Mouse (Mus musculus) embryonic facial prominence, embryonic 14.5 days (tissue): ENCODE measurements around the gene Gramd1c. TPM values are rescaled to one million over a fixed set of nuclear protein-coding genes. Genes with fewer than 3 reads are reported as not detected.

ENCODE experiments used
- ATAC-seq: fragments of 200-750 bp; cut with Nextera tagmentation; 2 replicates; pipeline ENCODE4 v1.8.0; 2017; ENCODE audit warnings: low read depth, moderate number of reproducible peaks, moderate TSS enrichment
- DNase-seq: peaks from one replicate; pipeline ENCODE4 v3.0.0-alpha.2; 2015; ENCODE audit warnings: low spot score
- H3K27ac ChIP-seq: fragments of 300-500 bp; sonication (generic); replicated peaks from 2 replicates; pipeline ENCODE4 v1.5.1; 2014; ENCODE audit warnings: low read depth, mild to moderate bottlenecking, low read length, moderate library complexity
- H3K27me3 ChIP-seq: fragments of 300-500 bp; sonication (generic); replicated peaks from 2 replicates; pipeline ENCODE4 v1.6.1; 2014; ENCODE audit warnings: low read length; ENCODE audit not compliant: control insufficient read depth, insufficient read depth
- H3K36me3 ChIP-seq: fragments of 300-500 bp; sonication (generic); 2 replicates; pipeline ENCODE4 v1.6.1; 2014; ENCODE audit warnings: low read length, mixed read lengths; ENCODE audit not compliant: control insufficient read depth, insufficient read depth
- H3K4me1 ChIP-seq: fragments of 300-500 bp; sonication (generic); 2 replicates; pipeline ENCODE4 v1.6.1; 2014; ENCODE audit warnings: antibody characterized with exemption, low read length; ENCODE audit not compliant: control insufficient read depth, insufficient read depth
- H3K4me2 ChIP-seq: fragments of 300-500 bp; sonication (generic); 2 replicates; pipeline ENCODE4 v1.6.1; 2014; ENCODE audit warnings: low read depth, mild to moderate bottlenecking, low read length, moderate library complexity, mixed read lengths
- H3K4me3 ChIP-seq: fragments of 300-500 bp; sonication (generic); 2 replicates; pipeline ENCODE4 v1.5.1; 2014; ENCODE audit warnings: low read depth, mild to moderate bottlenecking, low read length
- H3K9ac ChIP-seq: fragments of 300-500 bp; sonication (generic); 2 replicates; pipeline ENCODE4 v1.6.1; 2014; ENCODE audit warnings: low read depth, mild to moderate bottlenecking, low read length, moderate library complexity, mixed read lengths
- H3K9me3 ChIP-seq: fragments of 300-500 bp; sonication (generic); 2 replicates; pipeline ENCODE4 v1.6.1; 2016; ENCODE audit warnings: low read length; ENCODE audit not compliant: control insufficient read depth
- WGBS: fragments of 180-500 bp; shearing (Covaris S2); extraction: QIAGEN DNeasy Blood & Tissue Kit; methylation state at CpG from one replicate; pipeline ENCODE4 v1.1.7; 2014; 5-methylcytosine and 5-hydroxymethylcytosine counted together
- polyA plus RNA-seq: library from polyadenylated mRNA; unstranded; fragments of >200 nt; fragmentation: Nextera tagmentation; extraction: Ambion mirVana; gene quantifications from 2 replicates; pipeline ENCODE4 v1.2.1, GENCODE M21; 2014

The Gramd1c gene
- polyA plus RNA-seq, 1 experiment from 2014 or later: 7.7 TPM

GRCm38 (mm10) chr16:43958038-43958437 lies 105.1 kb downstream of the Gramd1c start:
- Histone ChIP-seq H3K36me3 (peaks cover 7% of the 10 kb centered on the region; the same call in 1 of the 2 replicates), H3K27ac (no peak overlapping the region), H3K9me3 (no peaks in the 10 kb centered on the region), H3K9ac (no peak overlapping the region), H3K4me3 (no peak overlapping the region), H3K4me1 (no peaks in the 10 kb centered on the region), H3K27me3 (no peaks in the 10 kb centered on the region), H3K4me2 (no peak overlapping the region)
- ATAC-seq (no peak), DNase-seq (no peak)
- 64% methylated on average over 4 of the region's 4 CpGs for WGBS

GRCm38 (mm10) chr16:43954913-43955312 lies 108.2 kb downstream of the Gramd1c start:
- Histone ChIP-seq H3K9ac (no peak overlapping the region), H3K4me3 (no peak overlapping the region), H3K4me1 (no peaks in the 10 kb centered on the region), H3K9me3 (no peaks in the 10 kb centered on the region), H3K27me3 (no peaks in the 10 kb centered on the region), H3K4me2 (no peak overlapping the region), H3K36me3 (peaks cover 7% of the 10 kb centered on the region; the same call in 1 of the 2 replicates), H3K27ac (no peak overlapping the region)
- WGBS: 76% methylated on average over 6 of the region's 6 CpGs
- ATAC-seq: no peak
- no peak for DNase-seq

GRCm38 (mm10) chr16:43951591-43951990 lies 111.6 kb downstream of the Gramd1c start:
- Histone ChIP-seq H3K27me3 (no peaks in the 10 kb centered on the region), H3K4me1 (no peaks in the 10 kb centered on the region), H3K9ac (no peak overlapping the region), H3K4me3 (no peak overlapping the region), H3K27ac (no peak overlapping the region), H3K4me2 (no peak overlapping the region), H3K9me3 (no peaks in the 10 kb centered on the region), H3K36me3 (no peaks in the 10 kb centered on the region)
- 72% methylated on average over 4 of the region's 4 CpGs for WGBS
- DNase-seq: peak; percentile 22
- ATAC-seq: 0 out of 2 replicates have a peak, but pooled peaks have one; percentile 33

GRCm38 (mm10) chr16:43945869-43946268 lies 117.3 kb downstream of the Gramd1c start:
- Histone ChIP-seq H3K9ac (no peak overlapping the region), H3K4me1 (no peaks in the 10 kb centered on the region), H3K27me3 (no peaks in the 10 kb centered on the region), H3K4me3 (no peak overlapping the region), H3K4me2 (no peak overlapping the region), H3K36me3 (no peaks in the 10 kb centered on the region), H3K27ac (no peak overlapping the region), H3K9me3 (no peaks in the 10 kb centered on the region)
- no peak for DNase-seq
- 57% methylated on average over 3 of the region's 3 CpGs for WGBS
- no peak for ATAC-seq

GRCm38 (mm10) chr16:43945351-43945750 lies 117.8 kb downstream of the Gramd1c start:
- WGBS: 78% methylated on average over 3 of the region's 3 CpGs
- no peaks in the 10 kb centered on the region for H3K4me1 ChIP-seq
- no peak overlapping the region for H3K4me3 ChIP-seq
- DNase-seq: no peak
- H3K27me3 ChIP-seq: no peaks in the 10 kb centered on the region
- H3K9ac ChIP-seq: no peak overlapping the region
- no peak overlapping the region for H3K27ac ChIP-seq
- no peak overlapping the region for H3K4me2 ChIP-seq
- H3K9me3 ChIP-seq: no peaks in the 10 kb centered on the region
- ATAC-seq: no peak
- no peaks in the 10 kb centered on the region for H3K36me3 ChIP-seq

- H3K9ac ChIP-seq: no peak overlapping the region
- no peaks in the 10 kb centered on the region for H3K4me1 ChIP-seq
- no peak for ATAC-seq
- H3K9me3 ChIP-seq: no peaks in the 10 kb centered on the region
- WGBS: 89% methylated on average over 4 of the region's 4 CpGs
- H3K36me3 ChIP-seq: no peaks in the 10 kb centered on the region
- H3K27ac ChIP-seq: no peak overlapping the region
- no peaks in the 10 kb centered on the region for H3K27me3 ChIP-seq
- no peak overlapping the region for H3K4me2 ChIP-seq
- DNase-seq: no peak
- H3K4me3 ChIP-seq: no peak overlapping the region
Observed at GRCm38 (mm10) chr16:43940846-43941245, 122.3 kb downstream of the Gramd1c start.

GRCm38 (mm10) chr16:43935892-43936291 lies 127.3 kb downstream of the Gramd1c start:
- Histone ChIP-seq H3K4me3 (no peak overlapping the region), H3K9me3 (no peaks in the 10 kb centered on the region), H3K9ac (0 out of 2 replicates have a peak overlapping the region, but pooled peaks have one; percentile 8), H3K4me2 (no peak overlapping the region), H3K27ac (no peak overlapping the region), H3K4me1 (no peaks in the 10 kb centered on the region), H3K36me3 (no peaks in the 10 kb centered on the region), H3K27me3 (no peaks in the 10 kb centered on the region)
- WGBS: 53% methylated on average over 3 of the region's 3 CpGs
- DNase-seq (no peak), ATAC-seq (no peak)

GRCm38 (mm10) chr16:43935367-43935766 lies 127.8 kb downstream of the Gramd1c start:
- Histone ChIP-seq H3K4me3 (no peak overlapping the region), H3K9ac (no peak overlapping the region), H3K4me2 (no peak overlapping the region), H3K9me3 (no peaks in the 10 kb centered on the region), H3K27me3 (no peaks in the 10 kb centered on the region), H3K27ac (no peak overlapping the region), H3K4me1 (no peaks in the 10 kb centered on the region), H3K36me3 (no peaks in the 10 kb centered on the region)
- 55% methylated on average over 3 of the region's 3 CpGs for WGBS
- ATAC-seq (no peak), DNase-seq (peak; percentile 26)

- WGBS: 76% methylated on average over 8 of the region's 8 CpGs
- Histone ChIP-seq H3K4me2 (no peak overlapping the region), H3K9me3 (no peaks in the 10 kb centered on the region), H3K4me3 (no peak overlapping the region), H3K27me3 (no peaks in the 10 kb centered on the region), H3K27ac (no peak overlapping the region), H3K4me1 (no peaks in the 10 kb centered on the region), H3K9ac (no peak overlapping the region), H3K36me3 (no peaks in the 10 kb centered on the region)
- ATAC-seq: 0 out of 2 replicates have a peak, but pooled peaks have one; percentile 30
- DNase-seq: no peak
Observed at GRCm38 (mm10) chr16:43934856-43935255, 128.3 kb downstream of the Gramd1c start.
